Mouse (Mus musculus) layer of hippocampus, postnatal 25 days (tissue): ENCODE results near the gene Mecom. TPM values are rescaled to one million over a fixed set of nuclear protein-coding genes. Genes with fewer than 3 reads are reported as not detected.

Experiments
- DNase-seq, 2 experiments: peaks; one replicate each; pipeline ENCODE4 v3.0.0; 2022; ENCODE audit warnings: mixed read lengths in 2 of 2, low spot score in 1 of 2; ENCODE audit errors: extremely low spot score in 1 of 2
- total RNA-seq, 2 experiments: library from RNA; stranded (reverse); gene quantifications; 2 replicates each; pipeline ENCODE4 v1.2.3; 2021

The Mecom gene
- total RNA-seq, 2 experiments from 2014 or later: 2.8 to 3.9 TPM

DNA sequence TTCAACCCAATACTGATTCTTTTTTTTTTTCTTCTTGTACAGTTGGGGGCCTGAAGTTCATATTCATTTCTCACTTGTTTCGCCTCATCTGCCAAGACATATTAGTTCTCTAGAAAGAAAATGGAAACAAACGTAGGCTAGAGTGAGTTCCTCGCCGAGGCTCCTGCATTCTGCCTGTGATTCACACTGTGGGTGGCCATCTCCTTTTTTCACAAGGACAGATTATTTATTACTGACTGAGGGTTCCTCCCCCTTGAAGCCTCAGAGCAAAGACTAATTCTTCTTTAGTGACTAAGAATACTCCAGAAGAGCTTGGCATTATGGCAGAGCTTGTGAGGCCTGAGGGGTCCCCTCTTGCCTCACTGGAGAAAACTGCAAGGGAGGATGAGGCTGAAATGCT is 167.5 kb downstream of the Mecom start:
- no peak for DNase-seq

DNA sequence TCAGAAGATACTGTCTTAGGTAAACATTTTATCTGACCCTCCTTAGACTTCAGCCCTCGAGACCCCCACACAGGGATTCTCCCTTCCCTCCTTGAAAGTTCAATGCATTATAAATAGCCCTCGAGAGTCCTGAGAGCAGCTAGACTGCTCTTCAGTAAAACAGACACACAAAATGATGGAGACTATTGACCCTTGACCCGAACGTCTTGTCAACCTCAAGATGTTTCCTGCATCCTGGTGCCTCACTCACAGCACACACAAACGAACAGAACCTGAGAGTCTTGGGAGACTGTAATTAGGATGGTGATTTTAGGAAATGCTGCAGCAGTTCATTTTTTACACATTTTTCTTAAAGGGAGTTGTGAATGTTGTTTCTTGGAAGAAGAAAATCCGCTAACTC is 168.5 kb downstream of the Mecom start:
- no peak for DNase-seq

DNA sequence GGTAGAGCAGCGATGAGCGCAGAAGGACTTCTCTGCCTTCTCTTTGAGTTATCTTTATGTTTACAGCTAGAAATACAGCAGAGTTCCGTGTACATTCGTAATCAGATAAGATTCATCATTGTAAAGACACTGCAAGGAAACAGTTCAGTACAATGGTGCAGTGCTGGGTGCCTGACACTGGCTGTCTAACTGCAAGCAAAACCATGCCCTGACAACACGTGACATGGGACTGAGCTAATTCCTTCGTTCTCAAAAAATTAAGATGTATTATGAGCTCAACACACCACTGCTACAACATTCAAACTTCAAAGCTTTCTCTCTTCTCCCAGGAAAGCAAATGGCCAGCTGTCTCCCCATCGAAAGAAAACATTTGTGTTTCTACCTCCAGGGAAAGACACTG is 176.3 kb downstream of the Mecom start:
- no peak for DNase-seq

DNA sequence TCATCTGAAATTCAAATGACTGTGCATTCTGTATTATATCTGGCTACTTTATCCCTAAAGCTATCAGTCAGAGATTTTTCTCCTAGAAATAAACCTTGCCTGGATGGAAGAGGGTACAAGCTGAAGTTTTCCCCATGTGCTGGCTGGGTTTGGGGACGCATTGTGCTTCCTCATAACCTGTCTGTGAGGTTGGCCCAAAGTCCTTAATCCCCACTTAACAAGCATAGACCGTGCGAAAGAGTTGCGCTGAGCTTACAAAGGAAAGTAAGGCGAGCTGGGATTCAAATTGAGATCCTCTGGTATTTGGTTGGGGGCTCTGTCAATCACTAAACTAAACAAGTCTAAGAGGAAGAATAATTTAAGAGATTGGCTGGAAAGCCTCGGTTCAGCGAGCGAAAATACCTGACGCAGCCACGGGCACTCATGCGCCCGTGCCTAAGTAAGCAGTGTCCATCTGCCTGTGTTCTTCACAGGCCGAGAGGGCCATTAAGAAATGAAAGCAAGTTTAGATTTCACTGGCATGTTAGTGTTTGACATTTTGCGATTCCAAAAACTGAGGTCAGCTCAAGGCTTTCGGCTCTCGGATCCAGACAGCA is 176.8 kb downstream of the Mecom start:
- DNase-seq: no peak

DNA sequence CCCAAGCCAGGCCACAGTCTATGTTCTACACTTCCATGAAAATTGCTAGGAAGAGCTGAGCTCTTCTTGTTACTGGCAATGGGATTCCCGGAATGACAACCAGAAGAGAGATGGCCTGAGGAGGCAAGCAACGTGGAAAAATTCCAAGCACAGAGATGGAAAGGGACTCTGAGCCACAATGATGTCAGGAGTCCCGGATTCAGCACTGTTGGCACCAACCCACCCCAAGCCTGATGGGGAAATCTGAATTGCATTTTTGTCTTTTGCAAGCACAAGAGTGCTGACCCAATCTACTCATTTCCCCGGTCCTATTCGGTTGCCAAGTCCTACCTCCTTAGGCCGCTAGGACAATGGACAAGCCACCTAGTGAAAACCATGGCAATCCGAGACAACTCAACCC is 181.2 kb downstream of the Mecom start:
- no peak for DNase-seq

DNA sequence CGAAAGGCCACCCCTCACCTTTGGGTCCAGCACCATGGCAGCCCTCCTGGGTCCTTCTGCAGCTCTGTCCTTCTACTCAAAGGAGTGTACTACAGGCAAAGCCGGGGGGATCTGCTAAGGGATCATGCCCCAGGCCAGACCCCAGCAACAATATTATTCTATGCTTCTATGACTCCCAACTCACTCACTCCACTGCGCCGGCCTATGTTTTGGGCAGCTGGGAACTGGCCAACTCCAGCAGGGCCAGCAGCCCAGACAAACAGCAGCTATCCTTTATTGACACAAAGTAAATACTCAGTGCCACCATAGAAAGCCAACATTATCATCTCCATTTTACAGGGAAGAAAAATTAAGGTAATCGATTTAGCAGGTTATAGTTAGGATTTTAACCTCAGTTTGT is 186.6 kb downstream of the Mecom start:
- DNase-seq: no peak

DNA sequence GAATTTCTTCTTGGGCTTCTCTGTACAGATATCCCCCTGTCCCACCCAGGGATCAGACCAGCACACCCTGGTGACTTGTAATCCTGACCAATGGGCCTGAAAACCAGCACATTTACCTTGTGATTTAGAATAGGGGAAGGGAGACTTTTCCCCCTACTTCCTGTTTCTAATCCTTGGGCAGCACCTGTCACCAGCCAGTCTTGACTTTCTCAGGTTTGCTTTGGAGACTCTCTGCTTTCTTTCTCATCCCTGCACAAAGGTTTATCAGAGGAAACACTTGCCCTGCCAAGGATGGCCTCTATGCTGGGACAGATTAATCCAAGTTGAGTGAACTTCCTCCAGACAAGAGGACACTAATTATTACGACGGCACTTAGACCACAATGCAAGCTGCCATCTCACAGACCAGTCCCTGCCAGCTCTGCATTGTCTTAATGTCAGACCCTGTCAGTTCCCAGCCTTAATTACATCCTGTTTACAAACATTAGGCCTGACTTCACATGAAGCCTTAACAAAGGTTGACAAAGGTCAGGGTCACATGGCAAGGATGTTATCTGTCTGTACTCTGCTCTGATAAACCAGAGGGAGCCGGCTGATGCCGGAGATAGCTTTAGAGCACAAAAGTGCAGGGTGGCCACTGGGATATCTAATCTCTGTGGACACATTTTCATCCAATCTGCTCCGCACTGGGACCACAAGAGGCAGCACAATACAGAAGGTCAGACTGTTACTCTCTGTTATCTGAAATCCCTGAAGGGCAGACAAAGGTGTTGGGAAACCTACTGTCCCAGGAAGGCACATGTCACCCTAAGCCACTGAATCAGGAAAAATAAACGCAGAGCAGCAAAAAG is 193.7 kb downstream of the Mecom start:
- no peak for DNase-seq

DNA sequence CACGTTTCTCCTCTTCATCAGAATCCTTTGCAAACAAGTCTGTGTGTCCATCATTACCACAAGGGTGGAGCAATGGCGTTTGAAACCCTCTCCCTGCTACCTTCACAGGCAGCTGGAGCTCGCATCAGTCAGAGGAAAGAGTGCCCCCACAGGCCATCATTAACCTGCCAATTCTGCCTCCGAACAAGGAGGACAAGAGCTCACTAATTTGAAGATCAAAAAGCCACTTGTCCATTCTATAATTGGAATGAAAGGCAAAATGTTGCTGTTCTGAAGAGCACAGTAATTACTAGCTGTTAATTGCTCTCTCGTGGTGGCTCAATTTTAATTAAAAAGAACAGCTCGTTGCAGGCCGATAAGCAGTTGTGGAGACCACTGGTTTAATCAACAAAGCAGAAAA is 198.5 kb downstream of the Mecom start:
- no peak for DNase-seq

DNA sequence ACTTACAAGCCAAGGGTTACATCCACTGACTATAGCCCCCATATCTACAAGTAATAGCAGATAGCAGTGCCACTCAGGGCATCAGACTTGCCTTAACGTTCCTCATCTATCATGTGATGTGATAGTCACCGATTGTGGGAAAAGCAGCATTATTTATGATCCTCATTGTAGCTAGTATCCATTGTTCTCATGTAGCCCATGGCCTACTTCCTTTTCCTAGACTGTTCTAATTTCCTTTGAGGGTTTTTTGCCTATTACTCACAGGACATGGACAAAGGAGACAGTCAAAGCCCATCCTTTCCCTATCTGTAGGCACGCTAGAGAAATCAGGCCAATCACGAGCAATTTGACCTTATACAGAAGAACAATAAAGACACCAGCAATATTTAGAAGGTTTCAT is 203.7 kb downstream of the Mecom start:
- no peak for DNase-seq

DNA sequence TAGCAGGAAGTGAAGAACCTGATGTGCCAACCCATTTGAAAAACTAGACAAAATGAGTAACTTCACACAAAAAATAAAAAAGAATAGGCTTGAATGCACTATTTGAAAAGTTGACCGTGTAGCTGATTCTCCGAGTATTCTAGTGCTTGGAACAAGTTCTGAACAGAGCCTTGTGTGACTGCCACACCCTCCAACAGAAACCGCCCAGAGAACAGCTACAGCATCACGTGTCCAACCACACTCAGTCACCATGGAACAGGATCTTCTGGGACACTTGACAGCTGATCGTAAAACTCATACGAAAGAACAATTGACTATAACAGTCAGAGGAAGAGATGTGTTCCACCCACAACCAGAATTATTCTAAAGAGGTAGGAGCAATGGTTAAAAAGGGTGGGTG is 215.5 kb downstream of the Mecom start:
- no peak for DNase-seq

DNA sequence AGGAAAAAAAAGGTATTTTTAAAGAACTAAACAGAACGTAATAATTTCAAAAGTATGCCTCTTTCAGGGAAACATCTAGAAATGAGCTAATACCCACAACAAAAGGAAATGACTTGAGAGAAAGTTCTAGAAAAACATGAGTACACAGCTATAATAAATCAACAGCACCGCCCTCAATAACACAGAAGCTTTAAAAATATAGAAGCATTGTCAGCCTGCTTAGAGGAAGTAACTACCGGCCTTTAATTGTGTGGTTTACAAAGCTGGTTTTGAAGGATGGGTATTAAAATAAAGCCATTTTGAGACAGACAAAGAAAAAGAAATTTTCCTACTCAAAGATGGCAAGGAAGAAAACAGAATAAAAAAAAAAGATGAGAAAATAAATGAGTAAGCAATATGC is 217.3 kb downstream of the Mecom start:
- no peak for DNase-seq

DNA sequence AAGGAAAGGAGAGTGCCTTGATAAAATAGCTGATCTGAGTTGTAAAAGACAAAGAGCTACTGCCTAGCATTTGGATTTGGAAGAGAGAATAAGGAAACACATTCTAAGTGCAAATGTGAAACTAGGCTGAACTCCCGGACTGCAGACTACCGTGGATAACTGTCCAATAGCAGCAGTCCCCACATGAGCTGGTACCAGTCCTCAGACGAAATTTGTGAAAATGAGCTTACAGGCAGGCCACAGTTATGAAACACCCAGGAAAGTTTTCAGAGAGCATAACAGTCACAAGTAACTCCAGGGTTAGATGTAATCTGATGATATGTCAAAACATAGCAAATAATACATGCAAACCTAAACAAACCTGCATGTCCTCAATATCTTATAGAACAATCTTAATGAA is 217.8 kb downstream of the Mecom start:
- DNase-seq: no peak

DNA sequence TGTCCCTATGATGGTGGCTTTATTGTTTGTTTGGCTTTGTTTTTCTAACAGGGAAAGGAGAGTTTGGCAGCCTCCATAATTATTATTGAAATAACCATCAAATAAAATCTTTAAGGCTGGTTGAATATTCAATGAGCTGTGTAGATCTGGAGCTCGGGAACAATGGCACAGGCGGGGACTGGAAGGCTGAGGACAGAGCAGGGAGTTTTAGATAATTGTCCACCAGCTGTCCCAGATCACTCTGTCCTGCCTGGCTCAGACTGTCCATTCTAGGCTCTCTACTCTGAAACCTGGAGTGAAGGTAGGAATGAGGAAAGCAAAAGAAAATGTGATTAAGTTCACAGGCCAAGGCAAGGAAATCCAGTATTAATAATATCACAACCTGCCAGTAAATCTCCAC is 232.9 kb downstream of the Mecom start:
- no peak for DNase-seq

DNA sequence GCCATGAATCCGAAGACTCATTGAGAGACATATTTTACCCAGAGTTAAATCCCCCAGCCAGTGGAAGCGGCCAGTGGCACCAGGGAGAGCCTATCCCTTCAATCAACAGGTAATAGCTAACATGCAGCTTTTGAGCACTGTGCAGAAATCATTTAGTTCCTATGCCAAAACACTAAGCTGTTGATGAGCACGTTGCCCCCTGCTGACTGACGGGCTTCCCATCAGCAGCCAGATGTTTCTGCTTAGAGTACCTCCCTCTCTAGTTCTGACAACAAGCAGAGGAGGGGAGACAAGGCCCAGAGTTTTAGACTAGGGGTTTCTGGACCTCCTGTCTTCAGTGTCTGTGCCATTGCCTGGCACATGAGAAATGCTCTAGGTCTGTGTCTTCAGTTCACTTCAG is 239.7 kb downstream of the Mecom start:
- DNase-seq: no peak

DNA sequence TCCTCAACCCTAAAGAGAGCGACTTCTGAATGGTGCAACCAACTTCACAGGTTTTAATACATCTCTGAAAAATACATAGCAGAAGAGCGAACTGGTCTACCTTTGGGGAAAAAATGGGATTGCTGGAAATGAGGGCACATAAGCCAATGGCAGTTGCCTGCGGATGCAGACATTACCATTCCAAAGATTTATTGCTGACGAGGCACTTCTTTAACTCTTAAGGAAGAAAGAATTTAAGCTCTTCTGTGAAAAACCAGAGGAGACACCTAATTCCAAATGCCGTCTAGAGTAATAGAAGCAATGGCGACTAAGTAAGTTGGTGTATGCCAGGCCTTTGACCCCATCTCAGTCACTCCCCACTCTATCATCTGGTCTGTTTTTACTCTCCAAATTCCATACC is 240.2 kb downstream of the Mecom start:
- DNase-seq: no peak

DNA sequence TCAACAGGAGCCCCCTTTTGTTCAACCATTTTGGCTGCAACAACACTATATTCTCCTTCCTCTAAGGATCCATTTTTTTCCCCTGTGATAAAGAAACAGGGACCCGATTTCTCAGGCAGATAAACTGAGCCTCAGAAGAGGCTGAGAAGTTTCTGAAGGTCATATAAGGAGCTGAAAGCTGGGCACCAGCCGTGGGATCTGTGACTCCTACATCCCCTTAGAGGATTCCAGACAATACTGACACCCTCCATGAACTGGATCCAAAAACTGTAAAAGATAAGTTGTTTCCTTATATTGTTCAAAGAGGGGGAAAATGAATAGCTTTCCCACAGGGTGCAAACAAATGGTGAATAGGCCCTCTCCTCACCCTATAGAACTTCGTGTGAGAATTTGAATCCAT is 241.7 kb downstream of the Mecom start:
- DNase-seq: no peak

DNA sequence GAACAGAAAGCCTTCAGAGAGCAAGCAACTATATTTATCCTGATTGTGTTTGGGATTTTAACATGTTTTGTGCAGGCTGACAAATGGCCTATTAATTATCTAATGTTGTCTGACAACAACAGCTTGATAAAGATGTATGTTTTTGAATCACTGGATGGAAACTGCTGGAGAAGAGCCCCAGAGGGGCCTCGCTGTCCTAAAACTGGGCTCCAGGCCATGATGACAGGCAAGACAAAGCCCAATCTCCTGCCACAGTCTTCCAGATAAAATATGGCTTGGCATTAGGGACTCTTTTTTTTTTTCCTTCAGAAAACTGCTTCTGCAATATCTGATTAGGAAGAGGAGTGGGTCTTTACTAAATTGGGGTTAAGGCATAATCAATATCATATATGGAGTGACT is 248.3 kb downstream of the Mecom start:
- DNase-seq: no peak

DNA sequence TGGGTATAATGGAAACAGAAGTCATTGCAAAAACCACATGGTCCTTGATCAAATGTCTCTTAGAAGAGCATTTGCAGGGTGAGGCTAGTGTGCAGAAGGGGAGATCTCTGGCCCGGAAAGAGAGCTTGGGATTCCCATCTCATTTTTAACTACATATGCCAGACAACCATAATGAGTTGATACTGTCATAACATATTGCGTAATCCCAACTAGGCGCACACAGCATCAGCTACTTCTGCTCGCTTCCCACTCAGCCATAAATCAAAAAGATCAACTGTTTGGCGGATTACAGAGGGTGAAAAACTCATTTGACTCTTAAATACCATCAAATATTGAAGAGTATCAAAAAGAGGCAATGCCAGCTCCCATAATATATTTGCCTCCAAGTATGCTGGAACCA is 253.4 kb downstream of the Mecom start:
- no peak for DNase-seq

DNA sequence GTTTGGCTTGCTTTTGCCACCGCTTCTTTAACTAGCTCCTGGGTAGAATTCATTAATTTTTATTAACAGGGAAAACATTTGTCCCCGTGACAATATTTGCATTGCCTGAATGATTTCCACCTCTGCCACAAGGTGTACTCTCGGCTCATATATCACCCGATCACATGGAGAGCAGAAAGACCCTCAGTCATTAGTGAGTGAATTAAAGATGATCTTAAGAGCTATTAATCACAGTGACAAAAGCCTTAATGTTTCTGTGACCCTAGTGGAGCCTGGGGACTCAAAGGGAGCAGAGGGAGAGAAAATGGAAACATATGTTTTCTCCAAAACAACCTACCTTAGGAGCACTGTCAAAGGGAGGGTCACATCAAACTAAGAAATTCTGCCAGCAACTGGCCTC is 261.3 kb downstream of the Mecom start:
- DNase-seq: no peak

DNA sequence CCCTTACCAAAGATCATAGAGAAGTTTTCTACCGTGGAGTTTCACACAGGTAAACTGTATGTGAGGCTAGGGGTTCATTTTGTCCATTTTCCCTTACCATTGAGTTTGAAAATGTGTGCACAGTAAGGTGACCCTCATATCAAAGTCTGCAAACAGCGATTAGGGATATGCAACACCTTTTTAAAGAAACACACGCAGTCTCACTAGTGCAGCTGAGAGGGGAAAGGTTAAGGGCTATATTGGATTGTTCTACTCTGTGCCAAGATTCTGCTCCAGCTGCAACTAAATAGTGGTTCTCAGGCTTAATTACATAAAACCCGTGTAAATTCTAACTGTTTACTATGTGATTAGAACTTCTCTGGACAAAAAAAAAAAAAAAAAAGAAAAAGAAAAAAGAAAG is 263.7 kb downstream of the Mecom start:
- DNase-seq: no peak

DNA sequence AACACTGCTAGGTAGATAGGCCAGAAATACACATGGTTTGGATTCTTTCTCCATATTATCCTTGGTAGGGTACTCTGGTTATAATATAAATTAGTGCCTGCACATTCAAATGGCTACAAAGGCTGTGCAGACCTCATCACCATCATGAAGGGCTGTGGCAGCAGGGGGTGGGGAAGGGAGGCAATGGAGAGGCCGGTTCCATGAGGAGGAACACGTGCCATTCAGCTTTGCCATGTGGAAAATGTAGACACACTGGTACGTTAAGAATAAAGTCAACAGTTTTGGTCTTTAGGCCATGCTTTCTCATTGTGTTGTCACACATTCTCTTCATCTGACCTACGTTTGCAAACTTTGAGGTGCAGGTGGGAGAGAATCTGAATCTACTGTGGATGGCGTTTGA is 264.2 kb downstream of the Mecom start:
- no peak for DNase-seq

DNA sequence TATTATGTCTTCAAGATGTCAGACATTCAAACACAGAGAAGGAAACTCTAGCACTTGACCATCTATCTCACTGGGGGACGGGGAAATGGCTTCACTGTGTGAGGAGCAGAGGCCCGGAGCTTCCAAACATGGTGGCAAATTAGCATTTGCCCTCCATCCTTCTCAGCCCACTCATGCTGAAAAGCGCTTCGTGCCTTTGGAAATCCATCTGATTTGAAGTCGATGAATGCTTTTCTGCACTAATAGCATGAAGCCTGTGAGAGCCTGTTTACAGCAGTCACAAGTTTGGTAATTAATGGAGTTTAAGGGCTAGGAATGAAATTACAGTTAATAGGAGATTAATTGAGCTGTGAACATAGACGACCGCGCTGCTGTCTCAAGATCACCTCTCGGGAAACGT is 270.2 kb downstream of the Mecom start:
- no peak for DNase-seq
